Mouse (Mus musculus): ENCODE data around the gene Sept5. TPM values are rescaled to one million over a fixed set of nuclear protein-coding genes. Genes with fewer than 3 reads are reported as not detected.

Sept5 gene
- polyA plus RNA-seq, 1 experiment from 2014 or later, result 31.7 TPM

GRCm38 (mm10) chr16:18645329-18645728 lies 15.6 kb upstream of the Sept5 start:
- 72% methylated on average over 6 of the region's 6 CpGs for WGBS

DNA sequence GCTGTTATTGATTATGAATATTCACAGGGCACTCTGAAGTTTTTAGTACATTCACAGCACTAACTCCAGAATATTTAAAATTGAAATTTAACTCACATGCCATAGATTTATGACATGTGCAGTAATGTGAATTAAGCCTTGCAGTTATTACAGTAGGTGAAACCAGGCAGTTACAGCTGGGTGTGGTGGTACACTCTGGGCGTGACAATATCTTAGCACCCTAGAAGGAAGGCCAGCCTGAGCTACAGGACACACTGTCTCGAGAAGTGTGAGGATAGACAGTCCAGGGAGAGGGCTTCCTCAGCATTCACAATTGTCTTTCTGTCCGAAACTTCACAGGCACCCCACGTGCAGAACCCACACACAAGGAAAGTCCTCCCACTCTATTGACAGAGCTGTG lies 14.7 kb upstream of the Sept5 start:
- no peaks in the 10 kb centered on the region for H3K9me3 ChIP-seq
- no peak overlapping the region for H3K4me2 ChIP-seq
- no peak overlapping the region for H3K9ac ChIP-seq (replicated peaks)
- H3K4me3 ChIP-seq (replicated peaks), result no peak overlapping the region
- 79% methylated on average over 4 of the region's 4 CpGs for WGBS
- no peaks in the 10 kb centered on the region for H3K4me1 ChIP-seq (replicated peaks)
- no peaks in the 10 kb centered on the region for H3K36me3 ChIP-seq
- ATAC-seq (ENCODE audit: insufficient number of reproducible peaks, insufficient read depth, low FRiP score, low TSS enrichment, low read depth), result no peak
- H3K27ac ChIP-seq, result no peak overlapping the region
- H3K27me3 ChIP-seq, result no peaks in the 10 kb centered on the region

More at GRCm38 (mm10) chr16:18645329-18645728, 15.6 kb upstream of the Sept5 start:
- Histone ChIP-seq H3K4me1 (replicated peaks) (no peaks in the 10 kb centered on the region), H3K4me2 (no peak overlapping the region), H3K4me3 (replicated peaks) (no peak overlapping the region), H3K9me3 (no peaks in the 10 kb centered on the region), H3K36me3 (no peaks in the 10 kb centered on the region), H3K9ac (replicated peaks) (no peak overlapping the region), H3K27me3 (no peaks in the 10 kb centered on the region), H3K27ac (peak overlapping the region; percentile 35; the same call in 1 of the 2 replicates)
- no peak for ATAC-seq (ENCODE audit: insufficient number of reproducible peaks, insufficient read depth, low FRiP score, low TSS enrichment, low read depth)

DNA sequence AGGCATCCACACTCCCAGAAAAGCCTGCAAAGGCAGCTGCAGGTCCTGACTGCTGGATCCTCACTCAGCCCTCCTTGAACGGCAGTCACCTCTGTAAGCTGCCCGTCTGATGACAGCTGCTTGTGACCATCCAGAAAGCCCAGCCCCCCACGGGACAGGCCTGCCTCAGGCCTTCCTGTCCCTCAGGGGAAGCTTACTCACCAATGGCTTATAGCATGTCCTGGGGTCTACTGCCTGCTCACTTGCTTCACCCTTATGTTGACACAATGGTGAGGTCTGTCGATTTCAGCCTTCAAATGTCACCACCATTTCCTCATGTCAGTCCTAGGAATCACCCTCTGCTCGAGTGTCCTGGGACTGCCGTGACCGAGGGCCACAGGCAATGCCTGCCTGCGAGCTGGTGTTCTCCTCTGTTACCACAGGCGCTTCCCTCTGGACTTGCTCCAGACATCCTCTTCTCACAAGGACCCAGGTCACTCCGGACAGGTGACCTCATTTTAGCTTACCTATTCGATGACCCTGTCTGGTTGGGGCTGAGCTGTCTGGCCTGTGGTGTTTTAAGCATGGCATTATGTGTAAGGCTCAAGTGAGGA lies 13.7 kb upstream of the Sept5 start:
- Histone ChIP-seq H3K4me2 (no peak overlapping the region), H3K9me3 (no peaks in the 10 kb centered on the region), H3K27me3 (no peaks in the 10 kb centered on the region), H3K4me1 (replicated peaks) (no peaks in the 10 kb centered on the region), H3K36me3 (no peaks in the 10 kb centered on the region), H3K9ac (replicated peaks) (no peak overlapping the region), H3K27ac (no peak overlapping the region), H3K4me3 (replicated peaks) (no peak overlapping the region)
- WGBS, result 77% methylated on average over 11 of the region's 11 CpGs
- ATAC-seq (ENCODE audit: insufficient number of reproducible peaks, insufficient read depth, low FRiP score, low TSS enrichment, low read depth), result no peak

GRCm38 (mm10) chr16:18642897-18643296 lies 13.1 kb upstream of the Sept5 start:
- 83% methylated on average over 4 of the region's 4 CpGs for WGBS
- no peak for ATAC-seq (ENCODE audit: insufficient number of reproducible peaks, insufficient read depth, low FRiP score, low TSS enrichment, low read depth)
- H3K27ac ChIP-seq, result no peak overlapping the region

DNA sequence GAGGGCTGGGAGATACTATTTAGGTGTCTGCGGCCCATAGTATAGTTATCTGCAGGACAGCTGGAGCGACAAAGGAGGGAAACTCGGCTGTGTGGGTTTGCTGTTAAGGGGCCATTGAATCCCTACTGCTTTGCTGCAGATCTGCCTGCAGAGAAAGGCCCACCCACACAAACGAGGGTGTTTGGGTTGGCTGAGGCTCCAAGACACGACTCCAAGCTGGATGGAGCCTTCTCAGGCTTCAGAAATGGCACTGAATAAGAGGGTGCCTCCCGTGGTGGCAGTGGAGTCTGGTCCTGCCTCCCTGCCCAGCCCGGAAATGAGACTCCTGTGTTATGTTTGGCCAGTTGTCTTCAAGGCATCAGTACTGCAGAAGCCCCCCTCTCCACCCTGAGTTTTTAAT lies 12.5 kb upstream of the Sept5 start:
- ATAC-seq (ENCODE audit: insufficient number of reproducible peaks, insufficient read depth, low FRiP score, low TSS enrichment, low read depth), result no peak
- H3K9me3 ChIP-seq, result no peaks in the 10 kb centered on the region
- no peaks in the 10 kb centered on the region for H3K36me3 ChIP-seq
- no peak overlapping the region for H3K27ac ChIP-seq
- no peak overlapping the region for H3K4me2 ChIP-seq
- no peaks in the 10 kb centered on the region for H3K4me1 ChIP-seq (replicated peaks)
- H3K9ac ChIP-seq (replicated peaks), result no peak overlapping the region
- H3K4me3 ChIP-seq (replicated peaks), result no peak overlapping the region
- 55% methylated on average over 7 of the region's 7 CpGs for WGBS
- H3K27me3 ChIP-seq, result no peaks in the 10 kb centered on the region

More at GRCm38 (mm10) chr16:18642897-18643296, 13.1 kb upstream of the Sept5 start:
- H3K36me3 ChIP-seq, result no peaks in the 10 kb centered on the region
- H3K9me3 ChIP-seq, result no peaks in the 10 kb centered on the region
- no peak overlapping the region for H3K4me3 ChIP-seq (replicated peaks)
- H3K4me1 ChIP-seq (replicated peaks), result no peaks in the 10 kb centered on the region
- no peaks in the 10 kb centered on the region for H3K27me3 ChIP-seq
- no peak overlapping the region for H3K4me2 ChIP-seq
- no peak overlapping the region for H3K9ac ChIP-seq (replicated peaks)

DNA sequence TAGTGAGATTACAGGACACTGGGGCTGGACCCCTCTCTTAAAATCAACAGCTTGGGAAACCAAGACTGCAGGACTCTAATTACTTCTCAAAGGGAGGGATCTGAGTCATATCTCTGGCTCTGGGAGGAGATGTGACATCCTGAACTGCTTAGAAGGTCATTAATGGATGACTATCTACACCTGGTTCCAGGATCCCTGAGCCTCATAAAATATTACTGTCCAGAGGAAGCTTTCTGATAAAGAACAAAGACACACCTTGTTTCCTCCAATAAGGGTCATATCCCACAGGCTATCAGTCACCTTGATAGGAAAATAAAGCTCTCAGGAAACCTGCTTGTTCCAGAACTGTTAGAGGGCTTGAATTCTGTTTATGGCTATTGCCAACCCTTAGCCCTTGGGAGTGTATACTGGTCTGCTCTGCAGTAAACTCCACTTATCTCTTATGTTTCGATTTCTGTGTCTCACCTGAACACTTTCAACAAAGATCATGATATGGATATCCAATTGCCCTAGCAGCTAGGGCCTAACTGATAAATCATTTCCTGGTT lies 9.7 kb upstream of the Sept5 start:
- no peak overlapping the region for H3K4me2 ChIP-seq
- no peaks in the 10 kb centered on the region for H3K9me3 ChIP-seq
- H3K4me3 ChIP-seq (replicated peaks), result no peak overlapping the region
- no peaks in the 10 kb centered on the region for H3K4me1 ChIP-seq (replicated peaks)
- no peaks in the 10 kb centered on the region for H3K36me3 ChIP-seq
- WGBS, result 71% methylated on average over 1 of the region's 1 CpGs
- ATAC-seq (ENCODE audit: insufficient number of reproducible peaks, insufficient read depth, low FRiP score, low TSS enrichment, low read depth), result no peak
- H3K27me3 ChIP-seq, result no peaks in the 10 kb centered on the region
- no peak overlapping the region for H3K27ac ChIP-seq
- H3K9ac ChIP-seq (replicated peaks), result no peak overlapping the region

DNA sequence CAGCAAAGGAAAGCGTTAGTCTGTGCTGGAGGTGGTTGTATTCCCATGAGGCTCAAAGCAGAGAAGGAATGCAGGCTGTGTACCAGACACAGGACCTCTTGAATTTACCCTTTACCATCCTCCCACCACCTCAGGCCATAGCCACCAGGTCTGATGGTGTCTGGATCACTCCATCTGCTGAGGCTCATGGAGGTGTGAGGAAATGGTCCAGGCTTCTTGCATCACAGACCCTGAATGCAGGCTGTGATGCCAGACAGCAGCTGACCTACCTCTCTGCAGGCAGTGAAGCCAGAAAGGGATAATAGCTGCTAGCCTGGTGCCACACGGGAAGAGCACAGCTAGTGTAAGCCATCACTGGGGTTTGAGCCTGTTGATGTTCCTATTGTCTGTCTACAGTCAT lies 8.6 kb upstream of the Sept5 start:
- WGBS, result 46% methylated on average over 2 of the region's 2 CpGs
- H3K4me1 ChIP-seq (replicated peaks), result no peaks in the 10 kb centered on the region
- no peaks in the 10 kb centered on the region for H3K36me3 ChIP-seq
- no peak for ATAC-seq (ENCODE audit: insufficient number of reproducible peaks, insufficient read depth, low FRiP score, low TSS enrichment, low read depth)
- no peak overlapping the region for H3K9ac ChIP-seq (replicated peaks)
- no peaks in the 10 kb centered on the region for H3K27me3 ChIP-seq
- H3K4me2 ChIP-seq, result no peak overlapping the region
- H3K4me3 ChIP-seq (replicated peaks), result no peak overlapping the region
- H3K9me3 ChIP-seq, result 0 out of 2 replicates have a peak, but pooled peaks cover 3% of the 10 kb centered on the region
- H3K27ac ChIP-seq, result no peak overlapping the region

GRCm38 (mm10) chr16:18636804-18637203 lies 7.0 kb upstream of the Sept5 start:
- H3K4me1 ChIP-seq (replicated peaks), result no peaks in the 10 kb centered on the region
- 0 out of 2 replicates have a peak, but pooled peaks cover 3% of the 10 kb centered on the region for H3K9me3 ChIP-seq
- H3K9ac ChIP-seq (replicated peaks), result no peak overlapping the region
- H3K27me3 ChIP-seq, result peaks cover under 1% of the 10 kb centered on the region; the same call in 1 of the 2 replicates
- H3K4me3 ChIP-seq (replicated peaks), result no peak overlapping the region
- WGBS, result 58% methylated on average over 3 of the region's 3 CpGs
- ATAC-seq (ENCODE audit: insufficient number of reproducible peaks, insufficient read depth, low FRiP score, low TSS enrichment, low read depth), result no peak
- no peaks in the 10 kb centered on the region for H3K36me3 ChIP-seq
- no peak overlapping the region for H3K27ac ChIP-seq
- H3K4me2 ChIP-seq, result no peak overlapping the region

GRCm38 (mm10) chr16:18636401-18636800 lies 6.6 kb upstream of the Sept5 start:
- H3K4me3 ChIP-seq (replicated peaks), result no peak overlapping the region
- H3K9me3 ChIP-seq, result 0 out of 2 replicates have a peak, but pooled peaks cover 3% of the 10 kb centered on the region
- no peak overlapping the region for H3K4me2 ChIP-seq
- no peak overlapping the region for H3K9ac ChIP-seq (replicated peaks)
- H3K27ac ChIP-seq, result no peak overlapping the region
- ATAC-seq (ENCODE audit: insufficient number of reproducible peaks, insufficient read depth, low FRiP score, low TSS enrichment, low read depth), result no peak
- WGBS, result 79% methylated on average over 5 of the region's 5 CpGs
- no peaks in the 10 kb centered on the region for H3K4me1 ChIP-seq (replicated peaks)
- peaks cover 4% of the 10 kb centered on the region; the same call in 1 of the 2 replicates for H3K27me3 ChIP-seq
- no peaks in the 10 kb centered on the region for H3K36me3 ChIP-seq

DNA sequence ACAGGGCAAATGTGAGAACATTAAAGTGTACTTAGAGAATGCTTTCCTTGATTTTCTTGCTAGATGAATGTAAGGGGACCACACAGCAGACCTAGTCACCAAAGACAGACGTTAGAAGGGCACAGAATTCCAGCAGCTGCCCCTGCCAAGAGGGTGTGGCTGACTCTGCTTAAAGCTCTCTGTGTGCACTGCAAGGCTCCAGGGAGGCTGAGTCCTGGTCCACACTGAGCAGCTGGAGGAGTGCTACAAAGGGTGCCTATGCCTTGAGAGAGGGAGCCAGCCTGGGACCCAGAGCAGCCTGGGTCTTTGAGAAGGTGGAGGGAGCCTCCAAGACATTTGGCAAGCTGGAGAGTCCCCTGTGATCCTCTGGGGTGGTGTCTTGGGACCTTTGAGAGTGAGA lies 3.6 kb upstream of the Sept5 start:
- Histone ChIP-seq H3K27ac (peak overlapping the region; percentile 14; the same call in 1 of the 2 replicates), H3K4me2 (no peak overlapping the region), H3K27me3 (peaks cover 10% of the 10 kb centered on the region; the same call in 1 of the 2 replicates), H3K9ac (replicated peaks) (no peak overlapping the region), H3K9me3 (0 out of 2 replicates have a peak, but pooled peaks cover 3% of the 10 kb centered on the region), H3K4me3 (replicated peaks) (no peak overlapping the region), H3K36me3 (no peaks in the 10 kb centered on the region), H3K4me1 (replicated peaks) (peaks cover 8% of the 10 kb centered on the region)
- 20% methylated on average over 1 of the region's 1 CpGs for WGBS
- no peak; the same call in 1 of the 2 replicates for ATAC-seq (ENCODE audit: insufficient number of reproducible peaks, insufficient read depth, low FRiP score, low TSS enrichment, low read depth)

- no peak for ATAC-seq (ENCODE audit: insufficient number of reproducible peaks, insufficient read depth, low FRiP score, low TSS enrichment, low read depth)
- Histone ChIP-seq H3K27me3 (peaks cover 15% of the 10 kb centered on the region), H3K4me2 (no peak overlapping the region), H3K4me3 (replicated peaks) (no peak overlapping the region), H3K27ac (peak overlapping the region; percentile 41; the same call in 1 of the 2 replicates), H3K4me1 (replicated peaks) (peaks cover 13% of the 10 kb centered on the region), H3K36me3 (no peaks in the 10 kb centered on the region), H3K9ac (replicated peaks) (peak overlapping the region; percentile 18; the same call in 1 of the 2 replicates), H3K9me3 (0 out of 2 replicates have a peak, but pooled peaks cover 3% of the 10 kb centered on the region)
- 65% methylated on average over 2 of the region's 2 CpGs for WGBS
Measured at GRCm38 (mm10) chr16:18632816-18633215, 3.1 kb upstream of the Sept5 start.

Data from limb, embryonic 12.5 days (tissue).